Mouse (Mus musculus) heart, embryonic 10.5 days (tissue): ENCODE results near the gene Gm13275. TPM values are rescaled to one million over a fixed set of nuclear protein-coding genes. Genes with fewer than 3 reads are reported as not detected.
"Not testable (repeated sequence)": the region's sequence is repeated elsewhere in the genome, so short reads cannot be mapped to it uniquely, and the experiment has no call there.

Experiments used
- DNase-seq: peaks from one replicate; pipeline ENCODE4 v3.0.0-alpha.2; 2017; ENCODE audit warnings: low spot score
- H3K27ac ChIP-seq: fragments of 300-500 bp; sonication (generic); 2 replicates; pipeline ENCODE4 v1.5.1; 2016; ENCODE audit warnings: mild to moderate bottlenecking
- H3K27me3 ChIP-seq: fragments of 300-500 bp; sonication (generic); 2 replicates; pipeline ENCODE4 v1.6.1; 2016; ENCODE audit warnings: mild to moderate bottlenecking; ENCODE audit not compliant: poor library complexity, insufficient read depth, severe bottlenecking
- H3K36me3 ChIP-seq: fragments of 300-500 bp; sonication (generic); 2 replicates; pipeline ENCODE4 v1.6.1; 2016; ENCODE audit warnings: mild to moderate bottlenecking, moderate library complexity
- H3K4me1 ChIP-seq: fragments of 300-500 bp; sonication (generic); 2 replicates; pipeline ENCODE4 v1.6.1; 2016; ENCODE audit warnings: mild to moderate bottlenecking
- H3K4me3 ChIP-seq: fragments of 300-500 bp; sonication (generic); 2 replicates; pipeline ENCODE4 v1.5.1; 2016; ENCODE audit warnings: mild to moderate bottlenecking, moderate library complexity
- H3K9me3 ChIP-seq: fragments of 300-500 bp; sonication (generic); 2 replicates; pipeline ENCODE4 v1.6.1; 2016; ENCODE audit warnings: mild to moderate bottlenecking, moderate library complexity
- WGBS: fragments of 180-500 bp; shearing (Covaris S2); methylation state at CpG from one replicate; pipeline ENCODE4 v1.1.7; 2016; 5-methylcytosine and 5-hydroxymethylcytosine counted together
- polyA plus RNA-seq: library from polyadenylated mRNA; unstranded; fragments of >200 nt; fragmentation: Nextera tagmentation; extraction: Ambion mirVana; gene quantifications from 2 replicates; pipeline ENCODE4 v1.2.1, GENCODE M21; 2016

Gene Gm13275
- not detected in 2 replicates for polyA plus RNA-seq

DNA sequence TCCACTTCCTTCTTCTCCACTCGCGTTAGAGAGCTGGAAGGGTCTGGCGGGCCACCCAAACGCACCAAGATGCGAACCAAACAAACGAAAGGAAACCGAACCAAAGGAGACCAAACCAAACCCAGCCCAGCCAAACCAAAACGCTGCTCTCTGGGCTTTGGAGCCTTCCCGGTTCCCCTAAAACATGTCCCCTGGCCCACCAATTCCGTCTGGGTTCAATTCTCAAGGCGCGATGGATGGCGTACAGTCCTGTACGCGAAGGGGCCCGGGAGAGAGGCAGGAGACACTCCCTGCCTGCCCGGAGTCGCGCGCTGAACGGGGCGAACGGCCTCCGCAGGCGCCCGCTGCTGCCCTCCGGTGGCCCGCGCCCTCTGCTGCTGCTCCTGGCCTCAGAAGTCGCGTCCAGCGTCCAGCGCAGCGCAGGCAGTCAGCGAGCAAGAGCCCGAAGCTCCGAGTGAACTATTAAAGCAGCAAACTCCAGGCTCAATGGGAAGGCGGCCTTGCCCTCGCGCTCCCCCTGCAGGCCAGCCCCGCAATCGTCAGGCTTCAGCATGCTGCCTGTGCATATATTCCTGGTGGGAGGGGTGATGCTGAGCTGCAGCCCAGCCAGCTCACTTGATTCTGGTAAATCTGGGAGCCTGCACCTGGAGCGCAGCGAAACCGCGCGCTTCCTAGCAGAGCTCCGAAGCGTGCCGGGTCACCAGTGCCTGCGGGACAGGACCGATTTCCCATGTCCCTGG is at the start of gene Gm13275:
Gm13275 (plus strand) TSS at position 552 of the 740 bp plus-strand sequence.
- not testable (repeated sequence) for H3K4me3 ChIP-seq, H3K9me3 ChIP-seq, H3K4me1 ChIP-seq, H3K36me3 ChIP-seq, H3K27me3 ChIP-seq, DNase-seq, H3K27ac ChIP-seq
- WGBS: under 1% methylated on average over 19 of the region's 52 CpGs

DNA sequence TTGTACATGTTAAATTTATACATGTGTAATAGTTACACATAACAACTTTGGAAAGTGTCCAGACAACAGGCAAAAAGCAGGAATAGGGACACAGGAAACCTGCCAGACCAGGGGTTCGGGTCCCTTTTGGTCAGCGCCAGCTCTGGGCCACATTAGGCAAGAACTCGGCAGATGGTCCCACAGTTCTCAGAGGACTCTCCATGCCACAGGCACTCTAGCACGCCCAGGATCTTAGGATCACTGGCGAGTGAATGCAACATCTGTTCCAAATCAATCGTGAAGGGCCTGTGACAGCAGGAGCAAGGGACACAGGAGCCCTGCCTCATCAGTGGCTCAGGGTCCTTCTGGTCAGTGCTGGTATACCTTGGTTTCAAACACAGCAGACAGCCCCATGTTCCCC is 44.4 kb upstream of the Gm13275 start:
- Histone ChIP-seq H3K27ac (no peak overlapping the region), H3K4me3 (no peak overlapping the region), H3K9me3 (no peaks in the 10 kb centered on the region), H3K36me3 (no peaks in the 10 kb centered on the region), H3K4me1 (no peaks in the 10 kb centered on the region), H3K27me3 (no peaks in the 10 kb centered on the region)
- 56% methylated on average over 6 of the region's 6 CpGs for WGBS
- no peak for DNase-seq

GRCm38 (mm10) chr4:88754818-88755340 is 39.4 kb upstream of the Gm13275 start, which contains the start of gene Gm13271:
Gm13271 (plus strand) TSS chr4:88754868.
- H3K27ac ChIP-seq, H3K27me3 ChIP-seq, H3K36me3 ChIP-seq, H3K4me1 ChIP-seq, H3K9me3 ChIP-seq, DNase-seq, H3K4me3 ChIP-seq: not testable (repeated sequence)
- WGBS: 63% methylated on average over 15 of the region's 15 CpGs

GRCm38 (mm10) chr4:88756581-88757513 is 37.4 kb upstream of the Gm13275 start:
- H3K4me1 ChIP-seq, H3K9me3 ChIP-seq, H3K27me3 ChIP-seq, H3K36me3 ChIP-seq: not testable (repeated sequence)
- peak overlapping the region; percentile 88 for H3K27ac ChIP-seq
- peak overlapping the region; percentile 64 for H3K4me3 ChIP-seq
- 11% methylated on average over 29 of the region's 31 CpGs for WGBS
- peak; percentile 78 for DNase-seq

DNA sequence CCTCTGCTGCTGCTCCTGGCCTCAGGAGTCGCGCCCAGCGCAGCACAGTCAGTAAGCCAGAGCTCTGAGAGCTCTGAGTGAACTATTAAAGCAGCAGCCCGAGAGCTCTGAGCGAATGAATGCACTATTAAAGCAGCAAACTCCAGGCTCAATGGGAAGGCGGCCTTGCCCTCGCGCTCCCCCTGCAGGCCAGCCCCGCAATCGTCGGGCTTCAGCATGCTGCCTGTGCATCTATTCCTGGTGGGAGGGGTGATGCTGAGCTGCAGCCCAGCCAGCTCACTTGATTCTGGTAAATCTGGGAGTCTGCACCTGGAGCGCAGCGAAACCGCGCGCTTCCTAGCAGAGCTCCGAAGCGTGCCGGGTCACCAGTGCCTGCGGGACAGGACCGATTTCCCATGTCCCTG is 36.7 kb upstream of the Gm13275 start:
- H3K27ac ChIP-seq: peak overlapping the region; percentile 88
- not testable (repeated sequence) for H3K9me3 ChIP-seq, H3K4me1 ChIP-seq, H3K27me3 ChIP-seq, H3K36me3 ChIP-seq
- peak; percentile 93 for DNase-seq
- peak overlapping the region; percentile 64 for H3K4me3 ChIP-seq
- WGBS: 1% methylated on average over 20 of the region's 21 CpGs

DNA sequence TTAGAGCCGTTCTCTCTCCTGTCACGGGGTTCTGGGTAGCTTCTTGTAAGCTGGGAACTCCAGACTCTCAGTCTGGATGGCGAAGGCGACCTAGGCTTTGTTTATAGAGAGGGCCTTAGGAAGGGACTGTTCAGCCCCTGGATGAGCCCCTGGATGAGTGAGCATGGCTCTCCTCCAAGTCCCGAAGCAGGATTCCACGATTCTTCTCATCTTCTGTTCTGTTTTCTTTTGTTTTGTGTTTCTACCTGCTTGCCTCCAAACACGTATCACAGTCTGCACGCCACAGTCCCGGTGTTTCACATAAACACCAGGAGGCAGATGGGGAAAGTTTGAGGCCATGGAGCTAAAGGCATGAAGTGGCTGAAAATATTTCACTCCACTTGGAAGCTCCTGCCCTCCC is 35.5 kb upstream of the Gm13275 start:
- H3K4me3 ChIP-seq, H3K9me3 ChIP-seq, H3K27me3 ChIP-seq, H3K36me3 ChIP-seq, H3K27ac ChIP-seq, H3K4me1 ChIP-seq, DNase-seq: not testable (repeated sequence)
- WGBS: 79% methylated on average over 9 of the region's 9 CpGs

DNA sequence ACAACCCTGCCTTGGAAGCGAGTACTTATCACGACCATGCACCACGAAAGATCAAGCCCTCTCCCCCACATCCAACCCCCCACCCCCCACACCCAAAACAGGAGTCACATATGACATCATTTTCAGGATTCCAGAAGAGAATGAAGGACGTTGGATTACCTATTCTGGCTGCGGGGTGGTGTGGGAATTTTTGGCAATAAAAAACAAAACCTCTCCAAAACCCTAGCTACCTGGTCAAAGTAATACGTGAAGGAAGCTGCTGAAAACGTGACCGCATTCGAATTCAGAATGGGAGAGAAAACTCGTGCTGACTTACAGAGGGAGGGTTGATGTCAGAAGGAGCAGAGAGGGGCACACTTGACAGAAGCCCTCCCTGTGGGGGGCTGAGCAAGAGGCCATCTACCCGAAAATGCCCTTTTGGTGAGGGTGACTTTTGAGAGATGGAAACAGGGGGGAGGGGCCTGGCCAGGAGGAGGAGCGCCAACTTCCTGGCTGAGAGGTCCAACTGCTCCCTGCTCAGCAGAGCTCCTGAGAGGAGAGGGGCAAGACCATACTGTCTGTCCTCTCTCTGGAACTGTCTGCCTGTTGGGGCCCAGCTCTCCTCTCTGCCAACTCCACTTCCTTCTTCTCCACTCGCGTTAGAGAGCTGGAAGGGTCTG is 34.5 kb upstream of the Gm13275 start, which contains the start of gene Gm13283:
Gm13283 (plus strand) TSS at position 510 of the 659 bp plus-strand sequence.
- not testable (repeated sequence) for H3K27ac ChIP-seq, H3K36me3 ChIP-seq, DNase-seq, H3K9me3 ChIP-seq, H3K27me3 ChIP-seq, H3K4me1 ChIP-seq
- peak within 1 kb of the TSS; percentile 44 for H3K4me3 ChIP-seq
- 16% methylated on average over 10 of the region's 14 CpGs for WGBS

DNA sequence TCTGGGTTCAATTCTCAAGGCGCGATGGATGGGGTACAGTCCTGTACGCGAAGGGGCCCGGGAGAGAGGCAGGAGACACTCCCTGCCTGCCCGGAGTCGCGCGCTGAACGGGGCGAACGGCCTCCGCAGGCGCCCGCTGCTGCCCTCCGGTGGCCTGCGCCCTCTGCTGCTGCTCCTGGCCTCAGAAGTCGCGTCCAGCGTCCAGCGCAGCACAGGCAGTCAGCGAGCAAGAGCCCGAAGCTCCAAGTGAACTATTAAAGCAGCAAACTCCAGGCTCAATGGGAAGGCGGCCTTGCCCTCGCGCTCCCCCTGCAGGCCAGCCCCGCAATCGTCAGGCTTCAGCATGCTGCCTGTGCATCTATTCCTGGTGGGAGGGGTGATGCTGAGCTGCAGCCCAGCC is 33.9 kb upstream of the Gm13275 start:
- H3K4me3 ChIP-seq: peak overlapping the region; percentile 44
- not testable (repeated sequence) for H3K4me1 ChIP-seq, H3K9me3 ChIP-seq, H3K27ac ChIP-seq, H3K27me3 ChIP-seq, H3K36me3 ChIP-seq
- peak; percentile 83 for DNase-seq
- under 1% methylated on average over 23 of the region's 28 CpGs for WGBS

DNA sequence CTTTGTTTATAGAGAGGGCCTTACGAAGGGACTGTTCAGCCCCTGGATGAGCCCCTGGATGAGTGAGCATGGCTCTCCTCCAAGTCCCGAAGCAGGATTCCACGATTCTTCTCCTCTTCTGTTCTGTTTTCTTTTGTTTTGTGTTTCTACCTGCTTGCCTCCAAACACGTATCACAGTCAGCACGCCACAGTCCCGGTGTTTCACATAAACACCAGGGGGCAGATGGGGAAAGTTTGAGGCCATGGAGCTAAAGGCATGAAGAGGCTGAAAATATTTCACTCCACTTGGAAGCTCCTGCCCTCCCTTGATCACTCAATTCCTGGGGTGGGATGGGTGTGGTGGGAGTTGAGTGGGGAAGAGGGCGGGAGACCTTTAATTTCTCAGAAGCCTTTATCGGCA is 32.5 kb upstream of the Gm13275 start:
- not testable (repeated sequence) for H3K27ac ChIP-seq, H3K4me1 ChIP-seq, H3K36me3 ChIP-seq, H3K4me3 ChIP-seq, H3K27me3 ChIP-seq, H3K9me3 ChIP-seq, DNase-seq
- WGBS: 64% methylated on average over 6 of the region's 8 CpGs

GRCm38 (mm10) chr4:88762341-88762740 is 31.9 kb upstream of the Gm13275 start:
- not testable (repeated sequence) for H3K4me1 ChIP-seq, H3K36me3 ChIP-seq, H3K27ac ChIP-seq, DNase-seq, H3K27me3 ChIP-seq, H3K4me3 ChIP-seq, H3K9me3 ChIP-seq
- WGBS: 39% methylated on average over 9 of the region's 9 CpGs

GRCm38 (mm10) chr4:88763384-88764018 is 30.8 kb upstream of the Gm13275 start:
- not testable (repeated sequence) for H3K36me3 ChIP-seq, H3K9me3 ChIP-seq, H3K27ac ChIP-seq, H3K4me1 ChIP-seq, H3K27me3 ChIP-seq
- H3K4me3 ChIP-seq: peak overlapping the region; percentile 40
- WGBS: 3% methylated on average over 41 of the region's 42 CpGs
- peak; percentile 88 for DNase-seq

GRCm38 (mm10) chr4:88773534-88773933 is 20.8 kb upstream of the Gm13275 start, which contains the start of gene Gm13290:
Gm13290 (plus strand) TSS chr4:88773834.
- H3K27me3 ChIP-seq, H3K36me3 ChIP-seq, H3K27ac ChIP-seq, H3K4me1 ChIP-seq, DNase-seq, H3K4me3 ChIP-seq, H3K9me3 ChIP-seq: not testable (repeated sequence)
- WGBS: no CpG with 5 or more reads among the region's 32 CpGs
